Mouse (Mus musculus) CD4-positive, CD25-positive, alpha-beta regulatory T cell, adult 4 months (primary cell): ENCODE results near the gene Rbm47. TPM values are rescaled to one million over a fixed set of nuclear protein-coding genes. Genes with fewer than 3 reads are reported as not detected.
"Not testable (repeated sequence)": the region's sequence is repeated elsewhere in the genome, so short reads cannot be mapped to it uniquely, and the experiment has no call there.

Experiments used
- ATAC-seq: one replicate; pipeline ENCODE4 v1.8.0; 2017
- polyA plus RNA-seq, 2 experiments: library from polyadenylated mRNA; unstranded; fragments of 100-300 nt; shearing (Covaris generic); gene quantifications; one replicate each; pipeline ENCODE4 v1.2.1; 2017

Rbm47 gene
- polyA plus RNA-seq, result under 1 TPM; 0.42 to 0.66 TPM

DNA sequence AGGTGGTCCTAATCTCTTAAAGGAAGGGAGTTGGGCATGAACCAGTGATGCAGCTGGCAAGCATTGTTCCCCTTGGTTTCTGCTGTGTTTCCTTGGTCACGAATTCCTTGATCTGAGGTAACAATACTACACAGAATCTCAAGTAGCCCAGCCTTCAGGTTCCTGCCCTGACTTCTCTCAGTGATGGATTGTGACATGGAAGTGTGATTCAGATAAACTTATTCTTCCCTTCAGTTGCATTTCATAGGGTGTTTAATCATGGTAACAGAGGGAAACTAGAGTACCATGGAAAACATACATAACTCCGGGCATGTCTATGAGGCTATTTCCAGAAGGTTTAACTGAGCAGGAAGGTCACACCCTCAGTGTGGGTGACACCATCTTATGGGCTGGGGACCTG is at the start of gene Rbm47:
Rbm47 (minus strand) TSS at position 101 of the 400 bp plus-strand sequence.
- ATAC-seq, result no peak

DNA sequence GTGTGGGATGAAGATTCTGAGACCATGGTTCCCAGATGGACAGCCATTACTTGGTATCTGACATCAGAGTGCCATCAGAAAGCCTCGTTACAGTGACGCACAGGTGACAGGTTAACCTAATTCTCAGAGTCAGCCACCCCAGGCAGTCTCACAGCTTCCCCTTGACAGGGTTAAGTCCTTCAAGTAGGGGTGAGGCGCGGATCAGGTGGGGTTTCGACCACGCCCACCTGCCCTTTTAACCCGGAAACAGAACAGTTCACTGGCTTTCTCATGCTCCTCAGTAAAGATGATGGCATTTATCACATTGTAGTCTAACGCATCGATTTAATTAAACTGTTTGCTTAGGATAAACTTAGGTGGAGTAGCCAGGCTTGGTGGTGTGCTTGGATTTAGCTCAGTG is 47.7 kb upstream of the Rbm47 start:
- no peak for ATAC-seq

DNA sequence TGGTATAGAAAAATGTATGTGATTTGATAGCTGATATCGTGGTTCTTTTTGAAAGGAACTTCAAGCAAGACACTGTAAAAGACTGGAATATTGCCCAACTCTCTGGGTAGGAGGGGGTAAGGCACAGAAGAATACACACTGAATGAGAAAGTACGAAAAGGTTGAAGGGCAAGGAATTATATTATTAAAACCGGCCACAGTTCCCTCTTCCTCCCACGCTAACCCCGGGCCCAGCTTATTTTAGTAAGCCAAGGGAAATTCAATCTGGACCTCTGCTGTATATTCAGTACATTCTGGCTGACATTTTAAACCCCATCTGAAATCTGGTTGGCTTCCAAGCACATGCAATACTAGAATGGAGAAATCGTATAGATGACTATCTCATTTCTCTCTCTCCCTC is 46.8 kb upstream of the Rbm47 start:
- no peak for ATAC-seq

DNA sequence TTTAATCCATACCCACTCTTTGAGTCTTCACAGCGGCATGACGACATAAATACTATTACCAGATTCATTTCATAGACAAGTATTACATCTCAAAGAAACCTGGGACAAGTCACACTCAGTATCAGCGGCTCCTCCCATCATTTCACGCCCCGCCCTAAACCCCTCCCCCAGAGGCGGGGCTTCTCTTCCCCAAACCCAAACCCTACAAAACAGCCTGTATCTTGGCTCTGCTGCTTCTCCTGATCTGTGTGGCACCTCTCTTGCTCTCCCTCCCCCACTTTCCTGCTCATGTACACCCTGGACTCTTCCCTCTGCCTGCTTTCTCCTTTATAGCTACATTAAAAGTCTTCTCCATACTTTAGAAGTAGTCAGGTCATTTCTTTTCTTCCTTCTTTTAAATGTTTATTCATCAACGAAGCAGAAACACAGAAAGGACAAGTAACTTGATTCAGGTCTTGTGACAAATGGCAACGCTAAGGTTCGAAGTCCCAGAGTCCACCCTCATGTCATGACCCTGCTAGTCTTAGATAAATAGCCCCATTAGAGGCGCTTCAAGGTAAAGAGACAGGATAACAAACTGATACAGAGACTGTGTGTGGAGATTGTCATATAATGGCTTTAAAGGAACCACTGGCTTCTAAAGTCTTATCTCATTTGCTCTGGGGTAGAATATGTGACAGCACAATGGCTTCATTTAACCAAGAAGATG is 42.8 kb upstream of the Rbm47 start:
- no peak for ATAC-seq

DNA sequence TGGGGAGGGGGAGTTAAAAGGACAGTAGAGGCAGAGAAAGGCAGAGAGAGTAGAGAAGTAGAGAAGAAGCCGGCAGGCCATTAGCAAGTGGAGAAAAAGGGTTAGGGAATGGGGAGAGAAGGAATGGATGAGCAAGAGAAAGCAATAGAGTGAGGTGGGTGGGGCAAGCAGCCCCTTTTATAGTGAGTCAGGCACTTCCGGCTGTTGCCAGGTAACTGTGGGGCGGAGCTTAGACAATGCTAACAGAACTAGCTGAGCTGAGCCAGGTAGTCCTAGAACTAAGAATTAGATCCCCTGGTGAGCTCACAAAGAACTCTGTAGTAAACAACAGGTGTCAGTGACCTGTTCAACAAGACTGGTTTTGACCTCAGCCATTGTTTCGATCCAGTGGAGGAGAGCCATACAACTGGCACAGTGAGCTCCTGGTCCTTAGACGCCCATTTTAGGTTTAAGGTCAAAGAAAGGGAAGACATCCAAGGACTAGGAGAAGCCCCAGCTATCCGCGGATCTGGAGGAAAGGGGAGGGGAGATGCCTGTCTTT is 41.5 kb upstream of the Rbm47 start:
- no peak for ATAC-seq

DNA sequence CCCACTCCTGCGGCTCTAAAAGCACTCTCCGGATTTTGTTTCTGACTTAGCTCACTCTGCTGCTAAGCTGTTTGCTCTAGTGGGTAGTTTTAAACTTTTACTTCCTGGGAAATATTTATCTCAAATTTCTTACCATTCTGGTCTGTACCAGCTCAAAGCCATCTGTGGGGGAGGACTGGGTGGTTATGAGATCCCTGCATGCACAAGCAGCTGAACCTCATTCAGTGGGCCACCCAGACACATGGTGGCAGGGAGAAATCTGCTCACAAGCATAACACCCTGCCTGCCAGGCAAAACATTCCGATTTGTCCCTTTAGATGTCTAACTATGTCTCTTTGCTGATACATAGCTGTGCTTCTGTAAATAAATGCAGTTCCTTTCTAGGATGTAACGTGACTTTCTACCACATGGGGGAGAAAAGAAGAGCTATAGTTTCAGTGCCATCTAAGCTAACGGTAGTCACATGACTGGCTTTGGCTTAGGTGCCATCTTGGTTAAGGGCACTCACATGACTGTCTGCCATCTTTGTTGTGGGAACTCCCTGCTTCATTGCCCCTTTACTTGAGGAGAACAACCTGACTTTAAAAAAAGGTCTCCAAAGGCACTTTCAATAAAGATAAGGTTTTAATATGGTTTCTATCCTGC is 36.7 kb upstream of the Rbm47 start:
- ATAC-seq, result no peak

DNA sequence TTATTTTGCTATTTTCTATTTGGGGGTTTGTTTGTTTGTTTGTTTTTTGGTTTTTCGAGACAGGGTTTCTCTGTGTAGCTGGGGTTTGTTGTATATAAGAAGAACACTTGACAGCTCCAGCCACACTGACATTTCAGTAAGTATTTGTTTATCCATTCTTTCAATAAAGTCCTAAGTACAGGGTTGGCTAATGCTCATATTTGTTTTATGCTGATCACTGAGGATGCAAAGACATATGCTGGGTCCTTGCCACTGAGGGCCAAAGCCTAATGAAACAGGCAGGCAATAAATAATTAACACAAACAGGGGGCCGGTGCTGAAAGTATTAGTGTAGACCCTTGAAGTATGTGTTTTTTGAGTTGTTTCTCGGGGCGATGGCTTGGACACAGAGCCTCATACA is 32.0 kb upstream of the Rbm47 start:
- ATAC-seq, result no peak

DNA sequence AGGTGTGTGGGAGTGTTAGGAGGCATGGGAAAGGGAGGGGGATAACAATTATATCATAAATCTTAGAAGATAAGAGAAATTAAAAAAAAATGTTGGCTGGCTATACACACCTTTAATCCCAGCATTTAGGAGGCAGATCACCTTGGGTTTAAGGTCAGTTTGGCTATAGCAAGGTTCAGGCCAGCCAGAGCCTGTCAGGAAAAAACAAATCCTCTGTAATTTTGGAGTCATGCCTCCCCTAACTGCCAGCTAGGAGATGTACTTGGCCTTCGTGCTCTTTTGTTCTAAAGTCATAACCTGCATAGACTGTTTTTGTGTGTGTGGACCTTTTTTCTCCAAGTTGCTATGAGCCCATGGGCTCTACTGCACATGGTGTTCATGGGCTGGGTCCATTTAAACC is 30.5 kb upstream of the Rbm47 start:
- no peak for ATAC-seq

DNA sequence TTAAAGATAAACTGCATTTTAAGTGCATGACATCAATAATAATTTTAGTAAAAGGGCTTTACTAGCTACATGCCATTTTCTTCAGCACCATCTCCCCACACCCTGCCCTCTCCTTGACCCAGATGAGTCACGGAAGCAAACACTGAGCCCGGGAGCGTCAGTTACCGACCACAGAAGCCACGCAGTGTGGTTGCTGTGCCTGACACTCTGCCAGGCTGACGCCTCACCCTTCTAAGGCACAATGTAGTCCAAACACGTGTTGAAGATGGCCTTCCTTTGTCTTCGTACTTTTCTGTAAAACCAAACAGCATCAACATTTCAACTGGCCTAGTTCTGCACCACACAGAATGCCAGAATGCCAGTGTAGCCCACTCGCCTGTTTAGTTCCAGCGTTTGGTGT is 27.1 kb upstream of the Rbm47 start:
- peak; percentile 99 for ATAC-seq

DNA sequence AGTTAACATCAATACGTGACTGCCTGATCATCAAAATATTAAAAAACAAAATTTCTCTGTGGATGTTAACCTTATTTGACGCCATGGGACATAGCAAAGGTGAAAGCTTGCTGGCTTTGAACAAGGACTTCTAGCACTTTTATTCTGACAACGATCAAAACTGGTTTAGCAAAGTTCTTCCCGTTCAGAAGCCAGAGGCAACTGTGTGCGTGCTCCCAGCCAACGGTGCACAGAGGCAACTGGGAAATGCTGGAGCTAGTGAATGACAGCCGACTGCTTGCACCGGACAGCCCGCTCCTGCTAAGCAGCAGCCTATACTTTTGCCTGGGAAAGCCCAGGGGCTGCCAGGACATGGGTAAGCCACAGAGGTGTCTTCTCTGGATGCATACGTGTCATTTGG is 22.4 kb upstream of the Rbm47 start:
- no peak for ATAC-seq

DNA sequence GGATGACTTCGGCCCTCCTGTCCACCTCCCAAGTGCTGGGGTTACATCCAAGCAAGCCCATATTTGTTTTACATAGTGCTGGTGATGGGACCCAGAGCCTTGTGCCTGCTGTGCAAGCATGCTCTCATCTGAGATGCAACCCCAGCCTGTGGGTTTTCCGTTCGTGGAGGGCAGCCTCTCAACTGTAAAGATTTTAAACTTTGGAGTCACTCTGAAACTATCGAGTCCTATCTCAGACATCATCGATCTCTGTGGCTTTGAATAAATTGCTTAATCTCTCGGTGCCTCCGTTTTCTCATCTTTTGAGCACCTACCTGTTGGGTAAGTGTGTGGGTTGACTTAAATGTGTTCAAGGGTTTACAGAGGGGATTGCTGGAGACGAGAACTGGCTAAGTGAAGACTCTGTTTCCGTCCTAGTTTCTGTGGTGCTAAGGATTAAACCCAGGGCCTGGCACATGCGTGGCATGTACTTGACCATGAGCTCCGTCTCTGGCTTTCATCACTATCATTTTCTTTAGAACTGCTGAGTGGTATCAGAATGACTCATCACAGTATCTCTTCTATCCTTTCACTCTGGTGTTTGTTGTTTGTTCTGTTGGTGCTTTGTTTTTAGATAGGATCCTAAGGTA is 20.4 kb upstream of the Rbm47 start:
- ATAC-seq, result peak; percentile 78

DNA sequence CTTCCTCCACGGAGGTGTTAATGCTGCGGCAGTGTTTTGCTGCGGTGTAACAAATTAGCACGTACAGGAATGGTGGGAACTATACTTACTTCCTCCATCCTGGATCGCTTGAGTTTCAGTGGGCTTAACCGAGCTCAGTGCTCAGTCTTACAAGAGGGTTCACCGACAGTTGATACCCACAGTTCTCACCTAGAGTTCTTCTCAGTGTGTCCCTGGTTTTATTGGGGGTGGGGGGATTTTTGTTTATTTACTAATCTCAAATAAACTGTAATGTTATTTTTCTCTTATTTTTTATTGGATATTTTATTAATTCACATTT is 18.2 kb upstream of the Rbm47 start:
- ATAC-seq, result no peak

DNA sequence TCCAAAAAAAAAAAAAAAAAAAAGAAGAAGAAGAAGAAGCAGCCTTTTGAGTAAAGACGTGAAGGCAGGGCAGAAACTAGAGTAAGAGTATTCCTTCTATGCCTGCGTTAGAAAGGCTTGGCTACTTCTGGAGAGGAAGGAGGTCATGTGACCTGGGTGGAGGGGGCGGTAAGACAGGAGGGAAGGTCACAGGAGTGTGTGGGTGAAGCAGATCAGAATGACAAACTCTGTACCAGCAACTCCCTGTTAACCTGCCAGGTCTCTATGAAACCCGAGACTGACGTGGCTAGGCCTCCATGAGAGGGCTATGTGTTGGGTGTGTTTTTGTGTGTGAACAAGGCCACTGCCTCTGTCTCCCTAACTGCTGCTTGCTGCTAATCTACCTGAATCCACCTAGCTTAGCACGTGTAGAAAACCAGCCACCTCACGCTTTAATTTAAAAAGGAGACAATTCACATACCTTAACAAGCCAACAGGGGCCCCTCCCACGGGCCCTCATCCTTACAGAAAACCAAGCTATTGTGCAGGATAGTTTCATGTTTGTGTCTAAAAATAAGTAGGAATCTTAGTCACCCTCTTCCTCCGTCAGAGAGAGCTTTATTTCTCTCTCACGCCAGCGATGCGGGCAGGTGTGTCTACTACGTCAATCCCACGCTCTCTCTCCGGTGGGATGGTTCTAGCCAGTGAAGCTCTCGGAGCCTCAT is 17.7 kb upstream of the Rbm47 start:
- ATAC-seq, result peak; percentile 27

DNA sequence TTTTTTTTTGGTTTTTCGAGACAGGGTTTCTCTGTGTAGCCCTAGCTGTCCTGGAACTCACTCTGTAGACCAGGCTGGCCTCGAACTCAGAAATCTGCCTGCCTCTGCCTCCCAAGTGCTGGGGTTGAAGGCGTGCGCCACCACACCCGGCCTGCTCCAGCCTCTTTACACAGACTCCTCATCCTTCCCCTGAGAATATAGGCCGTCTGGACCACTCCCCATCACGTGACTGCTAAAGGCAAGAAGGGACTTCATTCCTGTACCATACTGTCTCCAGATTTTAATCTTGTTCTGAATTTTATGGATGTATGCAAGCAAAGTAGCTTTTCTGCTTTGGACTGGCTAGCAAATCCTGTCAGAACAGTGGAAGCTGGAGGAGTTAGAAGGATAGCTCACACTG is 15.7 kb upstream of the Rbm47 start:
- not testable (repeated sequence) for ATAC-seq

DNA sequence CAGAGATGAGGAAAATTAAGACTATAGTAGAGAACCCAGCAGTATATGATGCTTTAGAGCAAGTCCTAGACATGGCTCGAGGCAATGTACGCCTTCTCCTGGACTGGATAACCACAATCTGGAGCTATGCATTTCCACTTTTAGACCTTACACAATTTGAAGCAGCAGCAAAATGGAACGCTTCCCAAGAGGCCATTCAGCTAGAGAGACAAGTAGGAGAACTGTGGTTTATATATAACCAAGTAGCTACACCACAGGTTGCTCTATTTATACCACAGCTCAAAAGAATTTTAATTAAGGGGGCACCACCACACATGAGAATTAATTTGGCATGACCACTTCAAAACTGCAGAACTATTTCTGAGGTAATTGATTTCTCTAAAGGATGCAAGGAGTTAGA is 9.2 kb upstream of the Rbm47 start:
- ATAC-seq, result no peak

DNA sequence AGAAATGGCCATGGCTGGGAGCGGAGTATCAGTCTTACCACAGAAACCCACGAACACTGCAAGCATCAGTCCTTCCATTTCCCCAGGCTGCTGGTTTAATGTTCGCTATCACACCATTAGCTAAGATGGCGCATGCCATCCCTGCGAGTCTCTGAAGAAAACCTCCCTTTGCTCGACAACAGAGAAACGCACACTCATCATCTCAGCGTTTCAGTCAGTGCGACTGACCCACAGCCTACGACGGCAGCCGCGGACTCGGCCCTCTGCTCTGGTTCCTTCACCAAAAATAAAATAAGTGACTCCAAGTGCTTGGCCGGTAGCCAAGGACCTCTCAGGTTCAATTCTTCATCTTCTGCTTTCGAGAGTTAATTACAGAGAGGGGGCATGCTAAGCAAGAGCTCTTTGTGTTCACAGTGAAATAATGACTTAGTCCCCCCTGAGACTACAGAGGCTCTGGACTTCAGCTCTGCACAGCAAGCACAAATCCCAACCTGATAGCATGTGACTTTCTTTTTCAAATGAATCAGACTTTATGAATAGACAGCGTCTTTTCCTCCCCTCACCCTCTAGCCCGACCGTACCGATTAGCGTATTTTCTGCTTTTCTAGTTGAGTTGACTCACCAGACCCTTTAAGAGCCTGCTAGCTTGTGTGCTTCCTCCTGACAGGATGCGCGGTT is 1.4 kb upstream of the Rbm47 start:
- no peak for ATAC-seq

DNA sequence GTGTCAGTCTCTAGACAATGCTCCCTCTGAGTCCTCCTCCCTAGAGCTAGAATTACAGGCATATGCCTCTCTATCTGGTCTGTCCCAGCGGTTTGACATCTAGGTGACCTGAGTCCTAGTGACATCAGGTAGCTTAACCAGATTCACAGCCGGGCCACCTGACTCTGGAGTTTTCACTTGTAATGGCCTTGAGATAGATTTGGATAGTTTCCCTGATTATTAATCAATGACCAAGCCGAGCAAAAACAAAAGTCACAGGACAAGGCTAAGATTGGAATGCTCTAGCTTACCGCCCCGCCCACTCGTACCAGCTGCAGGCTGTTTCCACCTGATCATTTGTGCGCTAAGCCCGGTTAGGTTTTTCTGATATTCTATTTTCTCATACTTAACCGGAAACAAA is 2.3 kb downstream of the Rbm47 start:
- ATAC-seq, result no peak

DNA sequence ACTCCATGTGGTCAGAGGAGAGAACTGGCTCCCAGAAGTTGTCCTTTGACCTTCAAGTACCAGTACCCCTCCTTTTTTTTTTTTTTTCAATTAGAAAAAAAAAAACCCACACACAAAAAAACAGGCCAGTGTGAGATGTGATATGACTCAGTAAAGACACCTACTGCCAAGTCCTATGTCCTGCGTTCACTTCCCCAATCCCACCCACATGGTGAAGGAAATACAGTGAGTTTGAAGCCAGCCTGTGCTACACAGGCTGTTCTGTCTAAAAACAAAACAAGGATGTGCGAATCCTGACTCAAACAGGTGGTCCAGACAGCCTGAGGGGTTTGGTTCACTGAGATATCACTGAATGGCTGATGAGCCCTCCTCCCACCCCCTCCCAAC is 3.8 kb downstream of the Rbm47 start:
- no peak for ATAC-seq

DNA sequence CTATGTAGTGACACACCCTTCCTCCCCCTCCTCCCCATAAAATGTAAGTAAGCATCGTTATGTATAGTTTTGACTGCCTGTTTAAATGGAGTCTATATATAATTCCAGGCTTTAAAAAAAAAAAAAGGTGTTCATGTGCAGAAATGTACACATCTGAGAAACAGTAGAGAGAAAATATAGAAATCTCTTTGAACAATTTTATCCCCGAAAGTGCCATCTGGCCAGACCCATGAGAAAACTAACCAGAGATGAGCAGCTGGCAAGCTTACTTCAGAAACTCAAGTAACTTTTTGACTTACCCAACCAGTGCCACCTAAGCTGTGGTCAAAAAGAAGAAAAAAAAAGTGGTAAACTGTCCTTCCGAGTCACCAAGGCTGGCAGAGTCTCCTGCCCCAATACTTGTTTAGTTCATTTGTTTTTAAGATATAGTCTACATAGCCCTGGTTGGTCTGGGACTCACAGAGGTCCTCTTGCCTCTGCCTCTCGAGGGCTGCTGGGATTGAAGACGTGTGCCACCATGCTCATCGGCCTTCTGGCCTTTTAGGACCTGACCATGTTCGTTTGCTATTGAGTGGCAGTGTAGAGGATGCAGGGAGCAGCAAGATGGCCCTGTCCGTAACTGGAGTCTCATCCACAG is 4.3 kb downstream of the Rbm47 start:
- no peak for ATAC-seq

DNA sequence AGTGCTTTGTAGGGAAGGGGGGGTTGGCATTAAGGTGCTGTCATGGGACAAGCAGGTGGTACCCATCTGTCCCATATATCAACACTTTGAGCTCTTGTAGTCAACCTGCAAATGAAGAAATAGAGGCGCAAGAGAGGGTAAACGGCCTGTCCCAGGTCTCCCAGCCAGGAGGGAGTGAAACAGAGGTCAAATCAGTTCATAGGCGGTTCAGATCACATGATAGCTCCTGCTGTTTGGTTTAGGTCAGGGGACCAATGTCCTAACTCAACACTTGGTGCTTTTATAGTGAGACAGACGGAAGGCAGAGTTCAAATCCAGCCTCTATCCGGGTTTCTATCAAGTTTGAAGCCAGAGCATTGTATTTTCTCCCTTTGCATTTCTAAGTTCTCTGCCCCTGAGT is 6.0 kb downstream of the Rbm47 start:
- ATAC-seq, result no peak

DNA sequence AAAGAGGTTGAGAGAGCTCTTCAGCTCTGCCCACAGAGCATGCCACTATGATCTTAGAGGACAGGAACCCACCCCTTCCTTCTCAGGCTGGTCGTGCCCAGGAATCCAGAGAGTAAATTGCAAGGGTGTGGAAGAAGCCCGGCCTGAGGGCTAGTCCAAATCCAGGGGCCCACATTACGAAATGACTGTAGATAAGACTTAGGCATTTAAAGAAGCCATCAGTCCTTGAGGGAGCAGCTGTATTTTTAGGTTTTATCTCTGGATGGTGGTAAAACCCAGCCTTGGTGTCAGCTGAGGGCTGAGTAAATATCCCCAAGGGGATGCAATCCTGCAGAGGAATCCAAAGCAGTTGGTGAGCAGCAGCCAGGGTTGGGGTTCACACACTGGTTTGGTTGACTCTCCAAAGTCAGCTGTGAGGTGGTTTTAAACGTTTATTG is 6.7 kb downstream of the Rbm47 start:
- ATAC-seq, result no peak

DNA sequence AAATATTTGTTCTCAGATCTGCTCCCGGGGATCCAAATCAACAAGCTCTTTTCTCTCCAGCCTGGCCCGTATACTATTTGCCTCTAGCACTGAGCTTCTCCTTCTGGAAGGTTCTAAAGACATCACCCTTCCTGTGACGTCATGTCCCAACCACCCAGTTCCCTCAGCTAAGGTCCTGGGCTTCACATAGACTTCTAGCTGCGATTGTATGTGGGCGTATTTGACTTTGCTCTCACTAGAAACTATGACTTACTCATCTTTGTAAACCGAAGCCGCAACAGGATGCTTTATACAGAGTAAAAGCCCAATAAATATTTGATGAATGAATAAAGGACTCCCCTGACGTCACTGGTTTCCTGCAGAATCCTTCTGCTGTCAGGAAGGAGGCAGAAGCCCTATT is 7.2 kb downstream of the Rbm47 start:
- ATAC-seq, result peak; percentile 93
